Mouse (Mus musculus) pancreas, adult 10 weeks (tissue): ENCODE measurements around the gene Oxa1l. TPM values are rescaled to one million over a fixed set of nuclear protein-coding genes. Genes with fewer than 3 reads are reported as not detected.

Experiments used
- polyA plus RNA-seq: library from polyadenylated mRNA; stranded (reverse); fragments of 350-450 nt; fragmentation: Illumina TruSeq; extraction: RNeasy Lipid Tissue Mini Kit (QIAGEN cat#74804); gene quantifications from one replicate; pipeline ENCODE4 v1.2.3, GENCODE M21; 2015; ENCODE audit warnings: low read depth, low replicate concordance; ENCODE audit not compliant: insufficient read depth

Oxa1l gene
- polyA plus RNA-seq, result 10.0 TPM

DNA sequence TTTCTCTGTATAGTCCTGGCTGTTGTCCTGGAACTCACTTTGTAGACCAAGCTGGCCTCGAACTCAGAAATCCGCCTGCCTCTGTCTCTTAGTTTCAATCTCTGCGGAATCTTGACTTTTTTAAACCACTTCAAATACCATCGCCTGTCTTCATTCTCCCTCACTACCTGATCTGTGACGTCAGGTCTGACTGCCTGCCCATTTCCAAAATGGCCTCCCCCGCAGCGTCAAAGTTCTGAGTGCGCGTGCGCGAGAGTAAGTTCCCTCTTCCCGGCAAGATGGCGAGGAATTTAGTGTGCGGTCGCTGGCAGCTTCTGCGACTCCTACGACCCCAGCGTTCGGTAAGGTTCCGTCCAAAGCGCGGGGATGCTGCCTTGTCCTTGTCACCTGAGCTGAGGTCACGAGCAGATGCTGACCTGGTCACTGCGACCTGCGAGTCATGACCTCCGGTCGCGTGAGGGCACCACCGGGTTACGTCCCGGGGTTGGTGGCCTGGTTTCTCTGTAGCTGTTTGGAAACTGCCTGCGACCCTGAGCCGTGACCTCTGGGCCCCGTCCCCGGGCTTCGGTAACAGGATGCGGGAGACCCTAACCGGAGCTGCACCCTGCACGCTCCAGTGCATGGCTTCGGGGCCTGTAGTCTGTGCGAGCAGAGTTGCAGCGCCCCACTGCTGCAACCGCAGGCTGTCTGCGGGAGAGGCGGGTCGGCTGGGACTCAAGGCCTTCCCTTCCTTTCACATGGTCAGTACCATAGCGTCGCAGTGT is at the start of gene Oxa1l:
Gene Oxa1l (plus strand): TSS at position 258 of the 764 bp plus-strand sequence.

DNA sequence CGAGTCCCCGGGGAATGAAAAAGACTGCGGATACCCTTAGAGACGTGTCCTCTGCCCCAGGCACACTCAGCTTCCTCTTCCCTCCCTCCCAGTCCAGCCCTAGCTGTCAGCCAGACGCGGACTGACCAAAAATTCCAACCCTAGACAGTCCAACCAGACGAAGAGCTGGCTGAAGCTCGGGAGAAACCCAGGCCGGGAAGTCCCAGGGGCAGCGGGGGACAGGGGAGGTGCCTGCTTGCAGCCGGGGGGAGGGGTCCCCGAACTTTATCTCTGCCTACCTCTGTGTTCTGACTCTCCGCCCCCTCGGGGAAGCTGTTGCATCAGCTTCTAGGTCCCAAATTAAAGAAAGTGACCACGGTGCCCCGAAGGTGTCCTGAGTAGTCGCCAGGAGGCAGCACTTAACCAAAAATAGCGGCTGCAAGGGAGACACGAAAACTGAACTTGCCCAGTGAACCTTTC is 57.0 kb downstream of the Oxa1l start, which contains the start of gene Slc7a7:
Gene Slc7a7 (minus strand): TSS at position 158 of the 459 bp plus-strand sequence.

Other genes with a start within 250 kb of the Oxa1l start
- gene Dad1, start 106.7 kb upstream of the Oxa1l start, polyA plus RNA-seq, result 73.9 TPM
- gene Abhd4, start 106.6 kb upstream of the Oxa1l start, polyA plus RNA-seq, result 9.8 TPM
- gene Olfr49, start 75.9 kb upstream of the Oxa1l start, polyA plus RNA-seq, result not detected
- 1.5 TPM for gene Slc7a7, start 56.9 kb downstream of the Oxa1l start, polyA plus RNA-seq
- gene Mrpl52, start 66.1 kb downstream of the Oxa1l start, polyA plus RNA-seq, result 57.1 TPM
- gene Mmp14, start 70.8 kb downstream of the Oxa1l start, polyA plus RNA-seq, result 16.8 TPM
- gene Lrp10, start 103.3 kb downstream of the Oxa1l start, polyA plus RNA-seq, result 15.9 TPM
- not detected for gene Rem2, start 115.3 kb downstream of the Oxa1l start, polyA plus RNA-seq
- 3.7 TPM for gene Prmt5, start 156.7 kb downstream of the Oxa1l start, polyA plus RNA-seq
- 3.0 TPM for gene Haus4, start 193.8 kb downstream of the Oxa1l start, polyA plus RNA-seq
- gene Ajuba, start 216.7 kb downstream of the Oxa1l start, polyA plus RNA-seq, result 6.6 TPM
- 2.7 TPM for gene 4931414P19Rik, start 245.2 kb downstream of the Oxa1l start, polyA plus RNA-seq